Mouse (Mus musculus): ENCODE measurements at regions not wholly inside any gene's neighbourhood (a gene's known extent, or its start where the extent isn't known, plus 50 kb on each side); places are given as distances from the start of the nearest gene placed in this dataset.

DNA sequence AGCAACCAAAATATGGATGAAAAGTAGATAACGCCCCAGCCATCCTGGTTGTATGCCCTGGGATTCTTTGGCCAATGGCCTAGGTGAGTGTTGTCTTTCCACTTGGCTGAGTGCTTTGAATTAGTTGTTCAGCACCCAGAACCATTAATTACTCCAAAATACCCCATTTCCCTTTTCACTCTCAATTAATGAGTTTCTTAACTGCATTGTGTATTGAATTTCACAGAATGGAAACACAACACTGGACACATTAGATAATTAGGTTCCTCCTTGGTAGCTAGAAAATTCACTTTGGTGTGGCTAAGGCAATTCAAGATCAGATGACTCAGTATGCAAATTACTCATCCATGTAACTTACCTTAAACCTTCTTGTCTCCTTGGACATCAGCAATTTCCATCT lies 252.7 kb upstream of the Gm15217 start:
- Histone ChIP-seq H3K27me3 (ENCODE audit: control insufficient read depth, insufficient read depth, low read length) (no peaks in the 10 kb centered on the region), H3K9ac (ENCODE audit: low read length) (no peak overlapping the region), H3K27ac (ENCODE audit: low read depth, low read length) (no peak overlapping the region), H3K36me3 (ENCODE audit: control insufficient read depth, insufficient read depth, low read length) (no peaks in the 10 kb centered on the region), H3K9me3 (ENCODE audit: control insufficient read depth, low read length) (no peaks in the 10 kb centered on the region), H3K4me2 (ENCODE audit: low read depth) (no peak overlapping the region), H3K4me1 (ENCODE audit: control insufficient read depth, insufficient read depth, low read length) (no peaks in the 10 kb centered on the region), H3K4me3 (ENCODE audit: low read depth, low read length) (no peak overlapping the region)
- 100% methylated on average over 1 of the region's 1 CpGs for WGBS
- ATAC-seq (ENCODE audit: insufficient read depth, low FRiP score, low TSS enrichment) = no peak
- no peak for DNase-seq (ENCODE audit: low spot score)

DNA sequence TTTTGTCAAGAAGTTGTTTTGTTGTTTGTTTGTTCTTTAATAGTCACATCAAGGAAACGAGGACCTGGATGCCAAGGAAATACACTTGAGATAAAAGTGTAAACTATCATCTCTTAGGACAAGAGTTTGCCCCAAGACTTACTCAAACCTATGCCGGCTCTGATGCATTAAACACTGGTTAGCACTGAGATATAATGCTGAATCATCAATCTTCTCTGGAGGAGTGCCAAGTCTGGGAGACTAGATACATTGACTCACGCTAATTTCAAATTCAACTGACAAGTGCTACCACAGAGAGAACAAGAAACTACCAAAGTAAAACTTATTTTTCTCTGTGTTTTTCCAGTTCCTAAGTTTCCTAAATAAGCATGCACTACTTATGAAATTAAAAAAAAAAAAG lies 249.5 kb upstream of the Gm15217 start:
- Histone ChIP-seq H3K27me3 (ENCODE audit: control insufficient read depth, insufficient read depth, low read length) (no peaks in the 10 kb centered on the region), H3K27ac (ENCODE audit: low read depth, low read length) (no peak overlapping the region), H3K36me3 (ENCODE audit: control insufficient read depth, insufficient read depth, low read length) (no peaks in the 10 kb centered on the region), H3K4me3 (ENCODE audit: low read depth, low read length) (no peak overlapping the region), H3K4me1 (ENCODE audit: control insufficient read depth, insufficient read depth, low read length) (no peaks in the 10 kb centered on the region), H3K4me2 (ENCODE audit: low read depth) (no peak overlapping the region), H3K9me3 (ENCODE audit: control insufficient read depth, low read length) (no peaks in the 10 kb centered on the region), H3K9ac (ENCODE audit: low read length) (no peak overlapping the region)
- WGBS = 80% methylated on average over 3 of the region's 3 CpGs
- no peak for DNase-seq (ENCODE audit: low spot score)
- no peak for ATAC-seq (ENCODE audit: insufficient read depth, low FRiP score, low TSS enrichment)

DNA sequence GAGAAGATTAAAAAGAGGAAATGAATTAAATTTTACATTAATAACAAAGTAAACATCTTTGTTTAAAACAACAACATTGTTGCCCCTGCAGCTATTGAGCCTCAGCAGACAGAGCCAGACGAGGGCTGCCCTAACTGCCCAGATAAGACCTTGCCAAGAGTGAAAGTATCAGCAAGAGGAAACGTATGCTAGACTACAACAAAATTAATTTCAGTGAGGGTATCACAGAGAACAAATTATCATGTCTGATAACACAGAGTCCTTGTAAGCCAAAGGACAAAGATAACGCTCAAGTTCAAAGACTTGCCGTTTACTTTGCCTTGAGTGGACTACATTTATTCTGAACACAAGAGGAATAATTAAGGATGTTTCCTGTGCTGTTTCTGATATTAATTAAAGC lies 235.0 kb upstream of the Gm15217 start:
- DNase-seq (ENCODE audit: low spot score) = no peak

DNA sequence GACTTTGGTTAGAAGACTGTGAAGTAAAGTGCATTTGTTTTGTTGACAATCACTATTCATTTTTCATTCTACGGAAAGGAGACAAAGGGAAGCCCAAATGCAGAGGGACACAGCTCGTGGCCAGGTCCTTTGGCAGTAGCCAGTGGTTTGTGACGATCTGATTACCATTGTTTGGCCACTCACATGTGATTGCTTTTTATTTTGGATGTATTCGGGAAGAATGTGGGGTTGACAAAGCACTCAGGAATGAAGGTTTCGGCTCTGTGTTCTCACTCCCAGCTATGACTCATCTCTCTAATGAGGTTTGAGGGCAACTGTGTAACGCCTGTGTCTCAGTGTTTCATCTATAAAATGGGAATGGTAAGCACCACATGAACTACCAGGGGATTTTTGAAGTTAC lies 234.5 kb upstream of the Gm15217 start:
- no peaks in the 10 kb centered on the region for H3K27me3 ChIP-seq (ENCODE audit: control insufficient read depth, insufficient read depth, low read length)
- no peaks in the 10 kb centered on the region for H3K36me3 ChIP-seq (ENCODE audit: control insufficient read depth, insufficient read depth, low read length)
- H3K4me3 ChIP-seq (ENCODE audit: low read depth, low read length) = no peak overlapping the region
- no peak for DNase-seq (ENCODE audit: low spot score)
- WGBS = 61% methylated on average over 6 of the region's 6 CpGs
- H3K4me2 ChIP-seq (ENCODE audit: low read depth) = no peak overlapping the region
- ATAC-seq (ENCODE audit: insufficient read depth, low FRiP score, low TSS enrichment) = no peak
- no peaks in the 10 kb centered on the region for H3K9me3 ChIP-seq (ENCODE audit: control insufficient read depth, low read length)
- no peaks in the 10 kb centered on the region for H3K4me1 ChIP-seq (ENCODE audit: control insufficient read depth, insufficient read depth, low read length)
- H3K27ac ChIP-seq (ENCODE audit: low read depth, low read length) = no peak overlapping the region
- no peak overlapping the region for H3K9ac ChIP-seq (ENCODE audit: low read length)

More for the DNA sequence above, 235.0 kb upstream of the Gm15217 start:
- WGBS = 71% methylated on average over 4 of the region's 4 CpGs
- Histone ChIP-seq H3K4me3 (ENCODE audit: low read depth, low read length) (no peak overlapping the region), H3K27me3 (ENCODE audit: control insufficient read depth, insufficient read depth, low read length) (no peaks in the 10 kb centered on the region), H3K36me3 (ENCODE audit: control insufficient read depth, insufficient read depth, low read length) (no peaks in the 10 kb centered on the region), H3K9ac (ENCODE audit: low read length) (no peak overlapping the region), H3K9me3 (ENCODE audit: control insufficient read depth, low read length) (no peaks in the 10 kb centered on the region), H3K4me1 (ENCODE audit: control insufficient read depth, insufficient read depth, low read length) (no peaks in the 10 kb centered on the region), H3K27ac (ENCODE audit: low read depth, low read length) (no peak overlapping the region), H3K4me2 (ENCODE audit: low read depth) (no peak overlapping the region)
- ATAC-seq (ENCODE audit: insufficient read depth, low FRiP score, low TSS enrichment) = no peak

DNA sequence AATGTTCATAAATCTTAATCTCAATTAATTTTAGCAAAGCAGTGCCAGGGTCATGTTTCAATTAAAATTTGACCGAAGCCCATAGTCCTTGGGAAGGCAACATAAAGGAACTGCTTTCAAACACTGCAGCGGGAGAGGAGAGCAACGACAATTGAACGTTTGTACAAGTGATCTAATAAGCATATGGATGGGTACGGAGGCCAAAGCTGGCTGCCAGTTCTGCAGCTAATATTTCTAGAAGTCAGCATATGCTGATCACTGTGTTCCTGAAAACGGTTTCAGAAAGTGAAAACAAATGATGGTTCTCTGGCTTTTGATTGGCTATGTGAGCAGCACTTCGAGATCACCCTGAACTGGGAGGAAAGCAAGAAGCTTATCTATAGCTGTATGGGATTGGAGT lies 233.6 kb upstream of the Gm15217 start:
- WGBS = 39% methylated on average over 7 of the region's 7 CpGs
- H3K4me2 ChIP-seq (ENCODE audit: low read depth) = no peak overlapping the region
- no peak overlapping the region for H3K4me3 ChIP-seq (ENCODE audit: low read depth, low read length)
- ATAC-seq (ENCODE audit: insufficient read depth, low FRiP score, low TSS enrichment) (no peak), DNase-seq (ENCODE audit: low spot score) (peak; percentile 25)
- no peak overlapping the region for H3K9ac ChIP-seq (ENCODE audit: low read length)
- no peaks in the 10 kb centered on the region for H3K4me1 ChIP-seq (ENCODE audit: control insufficient read depth, insufficient read depth, low read length)
- no peaks in the 10 kb centered on the region for H3K9me3 ChIP-seq (ENCODE audit: control insufficient read depth, low read length)
- no peaks in the 10 kb centered on the region for H3K36me3 ChIP-seq (ENCODE audit: control insufficient read depth, insufficient read depth, low read length)
- no peak overlapping the region for H3K27ac ChIP-seq (ENCODE audit: low read depth, low read length)
- H3K27me3 ChIP-seq (ENCODE audit: control insufficient read depth, insufficient read depth, low read length) = no peaks in the 10 kb centered on the region

DNA sequence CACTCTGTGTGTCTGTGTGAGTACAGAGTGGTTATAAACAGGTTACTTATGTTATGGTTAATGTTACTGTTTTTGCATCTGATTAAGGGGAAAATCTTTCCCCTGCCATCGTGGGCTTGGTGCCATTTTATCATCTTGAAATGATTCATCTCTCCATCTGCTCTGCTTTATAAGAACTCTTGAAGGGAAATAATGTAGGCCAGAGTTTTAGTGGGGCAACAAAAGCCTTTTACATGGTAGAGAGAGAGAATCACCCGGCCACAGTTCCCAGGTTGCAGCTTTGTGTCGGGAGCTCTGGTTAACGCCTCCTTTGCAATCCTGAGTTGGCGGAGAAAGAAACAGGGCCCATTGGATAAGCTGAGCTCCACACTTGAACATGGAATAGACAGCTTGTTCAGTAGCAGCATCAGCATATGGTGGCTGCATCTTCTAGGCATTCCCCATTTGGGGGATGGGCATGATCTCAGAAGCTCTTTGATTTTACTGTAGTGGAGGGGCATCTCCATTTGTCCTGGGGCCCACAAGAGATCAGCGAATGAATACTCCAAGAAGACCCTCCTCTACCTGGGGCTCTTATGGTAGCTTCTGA lies 230.0 kb upstream of the Gm15217 start:
- no peak overlapping the region for H3K4me2 ChIP-seq (ENCODE audit: low read depth)
- no peak overlapping the region for H3K4me3 ChIP-seq (ENCODE audit: low read depth, low read length)
- H3K36me3 ChIP-seq (ENCODE audit: control insufficient read depth, insufficient read depth, low read length) = no peaks in the 10 kb centered on the region
- WGBS = 77% methylated on average over 6 of the region's 6 CpGs
- DNase-seq (ENCODE audit: low spot score) (no peak), ATAC-seq (ENCODE audit: insufficient read depth, low FRiP score, low TSS enrichment) (no peak)
- no peak overlapping the region for H3K9ac ChIP-seq (ENCODE audit: low read length)
- H3K27ac ChIP-seq (ENCODE audit: low read depth, low read length) = no peak overlapping the region
- no peaks in the 10 kb centered on the region for H3K27me3 ChIP-seq (ENCODE audit: control insufficient read depth, insufficient read depth, low read length)
- H3K4me1 ChIP-seq (ENCODE audit: control insufficient read depth, insufficient read depth, low read length) = no peaks in the 10 kb centered on the region
- H3K9me3 ChIP-seq (ENCODE audit: control insufficient read depth, low read length) = no peaks in the 10 kb centered on the region

DNA sequence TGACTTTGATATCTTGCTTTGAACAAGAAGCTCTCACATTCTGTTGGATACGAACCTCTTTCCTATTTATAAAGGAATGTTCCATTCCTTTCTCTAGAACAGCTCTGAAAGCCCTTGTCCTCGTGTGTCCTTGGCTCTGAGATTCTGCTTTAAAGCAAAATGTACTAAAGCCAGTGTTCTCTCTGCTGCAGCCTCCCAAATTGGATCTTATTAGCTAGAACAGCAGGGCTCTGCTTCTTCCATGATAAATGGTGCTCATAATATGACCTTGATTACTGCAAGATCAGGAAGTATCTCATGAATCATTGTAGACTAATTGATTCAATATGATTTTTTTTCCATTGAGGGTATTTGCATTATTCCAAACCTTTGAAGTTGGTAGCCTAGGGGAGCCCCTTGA lies 220.5 kb upstream of the Gm15217 start:
- Histone ChIP-seq H3K27ac (ENCODE audit: low read depth, low read length) (no peak overlapping the region), H3K9me3 (ENCODE audit: control insufficient read depth, low read length) (no peaks in the 10 kb centered on the region), H3K4me3 (ENCODE audit: low read depth, low read length) (no peak overlapping the region), H3K27me3 (ENCODE audit: control insufficient read depth, insufficient read depth, low read length) (no peaks in the 10 kb centered on the region), H3K4me2 (ENCODE audit: low read depth) (no peak overlapping the region), H3K36me3 (ENCODE audit: control insufficient read depth, insufficient read depth, low read length) (no peaks in the 10 kb centered on the region), H3K9ac (ENCODE audit: low read length) (no peak overlapping the region), H3K4me1 (ENCODE audit: control insufficient read depth, insufficient read depth, low read length) (no peaks in the 10 kb centered on the region)
- WGBS = 51% methylated on average over 2 of the region's 2 CpGs
- DNase-seq (ENCODE audit: low spot score) = no peak
- no peak for ATAC-seq (ENCODE audit: insufficient read depth, low FRiP score, low TSS enrichment)

DNA sequence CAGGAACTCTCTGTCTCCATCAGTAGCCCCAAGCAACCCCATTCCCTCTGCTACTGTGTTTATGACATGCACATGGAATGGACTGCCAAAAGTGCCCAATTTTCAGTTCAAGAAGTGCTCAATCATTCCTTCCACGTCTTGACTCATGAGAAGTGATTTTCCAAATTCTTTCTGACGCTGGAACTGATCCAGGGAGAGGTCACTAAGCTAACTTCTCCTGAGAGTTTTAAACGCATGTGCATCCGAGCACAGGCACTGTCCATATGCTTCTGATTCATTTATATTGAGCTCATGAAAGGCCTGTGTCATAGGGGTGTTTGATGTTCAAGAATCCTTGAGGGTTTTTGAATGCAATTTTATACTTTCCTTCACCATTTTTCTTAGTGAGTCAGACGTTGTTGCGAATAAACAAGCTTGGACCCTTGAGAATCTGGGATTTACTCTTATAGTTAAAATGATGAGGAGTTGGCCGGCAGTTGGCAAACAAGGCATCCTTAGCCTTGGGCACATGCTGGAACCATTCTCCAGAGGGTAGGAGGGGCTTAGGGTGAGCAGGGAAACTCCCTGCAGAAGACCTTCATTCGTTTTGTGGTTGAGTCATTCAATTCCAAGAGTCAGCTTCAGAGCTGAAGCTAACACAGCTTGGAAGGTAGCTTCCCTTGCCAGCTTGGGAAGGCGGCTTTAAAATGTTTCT lies 206.9 kb upstream of the Gm15217 start:
- Histone ChIP-seq H3K4me2 (ENCODE audit: low read depth) (no peak overlapping the region), H3K36me3 (ENCODE audit: control insufficient read depth, insufficient read depth, low read length) (no peaks in the 10 kb centered on the region), H3K9ac (ENCODE audit: low read length) (no peak overlapping the region), H3K27me3 (ENCODE audit: control insufficient read depth, insufficient read depth, low read length) (no peaks in the 10 kb centered on the region), H3K4me1 (ENCODE audit: control insufficient read depth, insufficient read depth, low read length) (0 out of 2 replicates have a peak, but pooled peaks cover 3% of the 10 kb centered on the region), H3K9me3 (ENCODE audit: control insufficient read depth, low read length) (no peaks in the 10 kb centered on the region), H3K27ac (ENCODE audit: low read depth, low read length) (no peak overlapping the region), H3K4me3 (ENCODE audit: low read depth, low read length) (no peak overlapping the region)
- DNase-seq (ENCODE audit: low spot score) = no peak
- WGBS = 57% methylated on average over 9 of the region's 9 CpGs
- no peak for ATAC-seq (ENCODE audit: insufficient read depth, low FRiP score, low TSS enrichment)

DNA sequence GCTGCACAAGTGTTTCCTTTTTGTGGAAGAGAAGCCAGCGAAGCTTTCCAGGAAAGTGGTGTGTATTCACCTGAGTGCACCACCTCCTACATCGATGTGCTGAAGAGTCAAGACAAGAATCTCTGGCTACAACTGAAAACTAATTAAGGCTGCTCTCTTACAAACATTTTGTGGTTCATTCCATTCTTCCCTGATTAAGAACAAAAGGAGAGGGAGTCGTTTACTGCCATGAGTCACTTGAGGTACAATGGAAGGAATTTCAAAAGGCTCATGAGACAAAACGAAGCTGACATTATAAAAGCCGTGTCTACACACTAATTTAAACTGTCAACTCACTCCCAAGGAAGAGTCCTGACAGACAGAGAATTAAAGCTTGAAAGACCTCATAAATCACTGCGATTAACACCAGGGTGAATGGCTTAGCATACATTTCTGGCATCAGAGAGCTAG lies 206.3 kb upstream of the Gm15217 start:
- ATAC-seq (ENCODE audit: insufficient read depth, low FRiP score, low TSS enrichment) (peak; percentile 41; the same call in 1 of the 2 replicates), DNase-seq (ENCODE audit: low spot score) (no peak)
- Histone ChIP-seq H3K4me1 (ENCODE audit: control insufficient read depth, insufficient read depth, low read length) (0 out of 2 replicates have a peak, but pooled peaks cover 3% of the 10 kb centered on the region), H3K4me3 (ENCODE audit: low read depth, low read length) (no peak overlapping the region), H3K9ac (ENCODE audit: low read length) (no peak overlapping the region), H3K27ac (ENCODE audit: low read depth, low read length) (no peak overlapping the region), H3K36me3 (ENCODE audit: control insufficient read depth, insufficient read depth, low read length) (no peaks in the 10 kb centered on the region), H3K9me3 (ENCODE audit: control insufficient read depth, low read length) (no peaks in the 10 kb centered on the region), H3K27me3 (ENCODE audit: control insufficient read depth, insufficient read depth, low read length) (no peaks in the 10 kb centered on the region), H3K4me2 (ENCODE audit: low read depth) (no peak overlapping the region)
- 17% methylated on average over 6 of the region's 6 CpGs for WGBS

Data from neural tube, embryonic 11.5 days (tissue).